Comparison of ENCODE assay signal across 9 mouse cellular contexts in genomic region chr7:124922806-124923205, GRCm38 (mm10).
"Had no signal": no experiment of that assay in that cellular context is flagged by ENCODE, and none has a peak within 500 bp of the region (broad histone marks: within the 10 kb centered on the region; RNA-seq: fewer than 3 reads in every experiment).

No protein-coding gene starts in this region.

- H3K4me3 ChIP-seq: limb, embryonic 13.5 days; midbrain, embryonic 12.5 days; neural tube, embryonic 13.5 days had no signal

- H3K36me3 ChIP-seq: limb, embryonic 13.5 days; midbrain, embryonic 12.5 days; neural tube, embryonic 13.5 days had no signal

- DNase-seq: left cerebral cortex, postnatal 4 days; lung, adult 18-20 months; retina, postnatal 1 day; right cerebral cortex, postnatal 4 days; thymus, postnatal 36 days had no signal

- H3K27me3 ChIP-seq: limb, embryonic 13.5 days; midbrain, embryonic 12.5 days; neural tube, embryonic 13.5 days had no signal

- H3K4me1 ChIP-seq: midbrain, embryonic 12.5 days had no signal

- H3K27ac ChIP-seq: limb, embryonic 13.5 days; liver, embryonic 14.5 days; midbrain, embryonic 12.5 days; neural tube, embryonic 13.5 days had no signal
